22 mouse cellular contexts compared by ENCODE assay signal in the genomic region with DNA sequence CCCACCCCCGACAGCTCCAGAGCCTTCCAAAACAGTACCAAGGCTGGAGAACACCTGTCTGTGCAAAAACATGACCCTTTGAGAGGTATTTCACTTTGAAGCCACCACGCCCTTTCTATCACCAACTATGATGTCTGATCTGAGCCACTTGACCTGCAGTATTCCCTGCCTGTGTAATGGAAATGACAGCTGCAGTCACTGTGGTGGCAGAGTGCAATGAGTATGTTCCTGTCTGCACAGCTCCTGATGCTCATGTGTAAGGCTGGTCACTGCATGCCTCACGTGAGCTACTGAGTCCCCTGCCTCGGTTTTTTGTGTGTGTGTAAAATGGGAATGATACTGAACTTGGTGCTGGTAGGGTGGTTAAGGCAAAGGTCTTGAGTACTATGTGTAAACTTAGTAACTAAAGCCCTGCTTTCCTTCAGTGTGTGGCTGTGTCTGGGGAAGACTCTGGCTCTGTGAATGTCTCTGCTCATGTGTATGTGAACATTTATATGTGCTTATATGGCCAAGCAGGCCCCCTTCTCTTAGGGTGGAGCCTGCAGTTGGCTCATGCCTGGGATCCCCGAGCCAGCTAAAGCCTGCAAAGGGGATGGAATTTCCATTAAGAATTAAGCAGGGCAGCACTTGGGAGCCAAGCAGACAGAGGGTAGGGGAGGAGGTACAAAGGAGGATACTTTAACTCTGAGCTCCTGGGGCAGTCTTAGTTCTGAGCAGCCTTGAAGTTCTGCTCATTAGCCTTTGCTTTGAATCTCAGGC. TPM values are rescaled to one million over a fixed set of nuclear protein-coding genes. Genes with fewer than 3 reads are reported as not detected.
DNase-seq lines count a peak whose midpoint lies in the region; ATAC-seq and TF ChIP-seq lines count a peak whose summit lies in the region.
"Had no signal": no experiment of that assay in that cellular context is flagged by ENCODE, and none has a peak within 500 bp of the region (broad histone marks: within the 10 kb centered on the region; RNA-seq: fewer than 3 reads in every experiment).

Gene Insc, plus strand, starts transcription at position 673 of the 759 bp plus-strand sequence.

- H3K4me3 ChIP-seq in embryonic facial prominence, embryonic 14.5 days (ENCODE audit: low read depth, low read length): no peak within 1 kb of the TSS
- no peak within 1 kb of the TSS for H3K4me3 ChIP-seq in embryonic facial prominence, embryonic 10.5 days
- H3K4me3 ChIP-seq in liver, embryonic 14.5 days (ENCODE audit: insufficient read depth in 1 of 2, low read depth in 2 of 2, low read length in 2 of 2): no peak within 1 kb of the TSS
- no peak within 1 kb of the TSS for H3K4me3 ChIP-seq in liver, embryonic 11.5 days (ENCODE audit: low read depth, low read length)
- no peak within 1 kb of the TSS for H3K4me3 ChIP-seq in liver, embryonic 16.5 days (ENCODE audit: low read depth, low read length)
- no peak within 1 kb of the TSS for H3K4me3 ChIP-seq in midbrain, postnatal 0 days (ENCODE audit: low read depth, low read length)
- H3K4me3 ChIP-seq: forebrain, embryonic 10.5 days; heart, embryonic 12.5 days; hindbrain, embryonic 12.5 days; lung, embryonic 15.5 days; neural tube, embryonic 13.5 days had no signal

- ATAC-seq in embryonic facial prominence, embryonic 14.5 days (ENCODE audit: low read depth): no peak
- no peak for ATAC-seq in liver, embryonic 14.5 days (ENCODE audit: insufficient read depth)
- no peak for ATAC-seq in liver, embryonic 11.5 days (replicated peaks; ENCODE audit: low FRiP score)
- no peak for ATAC-seq in liver, embryonic 16.5 days (ENCODE audit: low read depth)
- no peak for ATAC-seq in midbrain, postnatal 0 days (ENCODE audit: low FRiP score)
- ATAC-seq: activated CD4-positive, CD25-positive, alpha-beta regulatory T cell, adult 4 months; CD4-positive, CD25-positive, alpha-beta regulatory T cell, adult 4 months; forebrain, postnatal 0 days; midbrain, embryonic 16.5 days; Patski had no signal

- H3K9ac ChIP-seq in embryonic facial prominence, embryonic 14.5 days (ENCODE audit: low read depth, low read length): no peak within 1 kb of the TSS
- no peak within 1 kb of the TSS for H3K9ac ChIP-seq in liver, embryonic 14.5 days (replicated peaks)
- H3K9ac ChIP-seq in liver, embryonic 11.5 days (ENCODE audit: low read depth, low read length): no peak within 1 kb of the TSS
- H3K9ac ChIP-seq in liver, embryonic 16.5 days (ENCODE audit: low read depth, low read length): no peak within 1 kb of the TSS
- H3K9ac ChIP-seq in midbrain, postnatal 0 days (replicated peaks; ENCODE audit: low read length, poor library complexity, severe bottlenecking): no peak within 1 kb of the TSS
- H3K9ac ChIP-seq: forebrain, postnatal 0 days; heart, embryonic 12.5 days; hindbrain, embryonic 12.5 days; lung, embryonic 15.5 days; neural tube, embryonic 13.5 days had no signal

- WGBS in embryonic facial prominence, embryonic 14.5 days: 67% methylated on average over 5 of the region's 5 CpGs
- 70% methylated on average over 5 of the region's 5 CpGs for WGBS in embryonic facial prominence, embryonic 10.5 days
- 46% methylated on average over 5 of the region's 5 CpGs for WGBS in liver, embryonic 14.5 days (ENCODE audit: insufficient replicate concordance)
- WGBS in liver, embryonic 11.5 days: 64% methylated on average over 5 of the region's 5 CpGs
- WGBS in liver, embryonic 16.5 days (ENCODE audit: insufficient replicate concordance): 41% methylated on average over 5 of the region's 5 CpGs
- 70% methylated on average over 5 of the region's 5 CpGs for WGBS in midbrain, postnatal 0 days

- TF ChIP-seq CTCF in liver, embryonic 14.5 days (IDR thresholded peaks at IDR 0.05; ENCODE audit: low read depth): no peak
- TF ChIP-seq CTCF in midbrain, postnatal 0 days (IDR thresholded peaks at IDR 0.05): no peak

- peaks cover 9% of the 10 kb centered on the region for H3K4me1 ChIP-seq in embryonic facial prominence, embryonic 14.5 days (ENCODE audit: control insufficient read depth, insufficient read depth, low read length)
- peaks cover 21% of the 10 kb centered on the region for H3K4me1 ChIP-seq in embryonic facial prominence, embryonic 10.5 days
- no peaks in the 10 kb centered on the region for H3K4me1 ChIP-seq in liver, embryonic 14.5 days (replicated peaks; ENCODE audit: control insufficient read depth in 2 of 2, insufficient read depth in 2 of 2, low read length in 1 of 2)
- no peaks in the 10 kb centered on the region for H3K4me1 ChIP-seq in liver, embryonic 11.5 days (replicated peaks; ENCODE audit: control insufficient read depth, insufficient read depth, low read length)
- H3K4me1 ChIP-seq in liver, embryonic 16.5 days (ENCODE audit: control insufficient read depth, low read depth, low read length): no peaks in the 10 kb centered on the region
- H3K4me1 ChIP-seq in midbrain, postnatal 0 days (ENCODE audit: insufficient read depth, low read length): no peaks in the 10 kb centered on the region; the same call in 1 of the 2 replicates

- 0 out of 2 replicates have a peak, but pooled peaks cover 4% of the 10 kb centered on the region for H3K27me3 ChIP-seq in embryonic facial prominence, embryonic 14.5 days (replicated peaks; ENCODE audit: control insufficient read depth, insufficient read depth, low read length)
- H3K27me3 ChIP-seq in embryonic facial prominence, embryonic 10.5 days (replicated peaks; ENCODE audit: low read depth, poor library complexity, severe bottlenecking): peaks cover 36% of the 10 kb centered on the region
- H3K27me3 ChIP-seq in liver, embryonic 14.5 days (ENCODE audit: control insufficient read depth, insufficient read depth, low read length): no peaks in the 10 kb centered on the region
- peaks cover 10% of the 10 kb centered on the region for H3K27me3 ChIP-seq in liver, embryonic 11.5 days (replicated peaks; ENCODE audit: control insufficient read depth, insufficient read depth, low read length)
- H3K27me3 ChIP-seq in liver, embryonic 16.5 days (ENCODE audit: control insufficient read depth, insufficient read depth, low read depth, low read length): no peaks in the 10 kb centered on the region
- no peaks in the 10 kb centered on the region for H3K27me3 ChIP-seq in midbrain, postnatal 0 days (ENCODE audit: insufficient read depth, low read length)
- H3K27me3 ChIP-seq: neural tube, embryonic 13.5 days; Patski had no signal

- H3K36me3 ChIP-seq in embryonic facial prominence, embryonic 14.5 days (ENCODE audit: control insufficient read depth, insufficient read depth, low read length): no peaks in the 10 kb centered on the region
- H3K36me3 ChIP-seq in embryonic facial prominence, embryonic 10.5 days (replicated peaks): no peaks in the 10 kb centered on the region
- no peaks in the 10 kb centered on the region for H3K36me3 ChIP-seq in liver, embryonic 14.5 days (replicated peaks; ENCODE audit: control insufficient read depth, insufficient read depth, low read depth)
- H3K36me3 ChIP-seq in liver, embryonic 11.5 days (ENCODE audit: control insufficient read depth, insufficient read depth, low read length): no peaks in the 10 kb centered on the region
- no peaks in the 10 kb centered on the region for H3K36me3 ChIP-seq in liver, embryonic 16.5 days (ENCODE audit: control insufficient read depth, insufficient read depth)
- H3K36me3 ChIP-seq in midbrain, postnatal 0 days (ENCODE audit: insufficient read depth, low read length): no peaks in the 10 kb centered on the region
- H3K36me3 ChIP-seq: forebrain, embryonic 10.5 days; heart, embryonic 12.5 days; hindbrain, embryonic 12.5 days; lung, embryonic 15.5 days; neural tube, embryonic 13.5 days had no signal

- no peaks in the 10 kb centered on the region for H3K9me3 ChIP-seq in embryonic facial prominence, embryonic 14.5 days (ENCODE audit: control insufficient read depth, low read length)
- no peaks in the 10 kb centered on the region for H3K9me3 ChIP-seq in embryonic facial prominence, embryonic 10.5 days
- no peaks in the 10 kb centered on the region for H3K9me3 ChIP-seq in liver, embryonic 14.5 days (ENCODE audit: control insufficient read depth, low read length)
- H3K9me3 ChIP-seq in liver, embryonic 11.5 days (ENCODE audit: control insufficient read depth, low read length): no peaks in the 10 kb centered on the region
- H3K9me3 ChIP-seq in liver, embryonic 16.5 days (replicated peaks; ENCODE audit: control insufficient read depth, low read length): no peaks in the 10 kb centered on the region
- no peaks in the 10 kb centered on the region for H3K9me3 ChIP-seq in midbrain, postnatal 0 days (ENCODE audit: low read length)
- H3K9me3 ChIP-seq: forebrain, embryonic 10.5 days; heart, embryonic 12.5 days; hindbrain, embryonic 12.5 days; lung, embryonic 15.5 days; neural tube, embryonic 13.5 days had no signal

- no peak within 1 kb of the TSS for H3K4me2 ChIP-seq in embryonic facial prominence, embryonic 14.5 days (ENCODE audit: low read depth, low read length)
- no peak within 1 kb of the TSS for H3K4me2 ChIP-seq in liver, embryonic 14.5 days (ENCODE audit: low read depth)
- H3K4me2 ChIP-seq in liver, embryonic 11.5 days: no peak within 1 kb of the TSS
- H3K4me2 ChIP-seq in liver, embryonic 16.5 days (ENCODE audit: low read depth, low read length): no peak within 1 kb of the TSS
- H3K4me2 ChIP-seq in midbrain, postnatal 0 days (ENCODE audit: low read depth, low read length, poor library complexity, severe bottlenecking): no peak within 1 kb of the TSS
- H3K4me2 ChIP-seq: lung, embryonic 15.5 days had no signal

- H3K27ac ChIP-seq in embryonic facial prominence, embryonic 14.5 days (replicated peaks; ENCODE audit: low read depth, low read length): no peak within 1 kb of the TSS
- H3K27ac ChIP-seq in embryonic facial prominence, embryonic 10.5 days (replicated peaks): no peak within 1 kb of the TSS
- H3K27ac ChIP-seq in liver, embryonic 14.5 days: no peak within 1 kb of the TSS
- H3K27ac ChIP-seq in liver, embryonic 11.5 days (ENCODE audit: low read depth, low read length): no peak within 1 kb of the TSS
- no peak within 1 kb of the TSS for H3K27ac ChIP-seq in liver, embryonic 16.5 days (ENCODE audit: low read length)
- H3K27ac ChIP-seq in midbrain, postnatal 0 days (ENCODE audit: low read depth, low read length): no peak within 1 kb of the TSS
- H3K27ac ChIP-seq: forebrain, embryonic 10.5 days; hindbrain, embryonic 12.5 days; lung, embryonic 15.5 days; neural tube, embryonic 13.5 days had no signal

- DNase-seq in embryonic facial prominence, embryonic 14.5 days (ENCODE audit: low spot score): peak; percentile 22
- no peak for DNase-seq in embryonic facial prominence, embryonic 10.5 days (ENCODE audit: low spot score)
- DNase-seq in liver, embryonic 14.5 days (ENCODE audit: low read depth in 3 of 3, low spot score in 3 of 3): no peak
- no peak for DNase-seq in liver, embryonic 11.5 days (ENCODE audit: low spot score)
- DNase-seq in adrenal gland, adult (ENCODE audit: inconsistent age in 2 of 2, low spot score in 1 of 2): no peak
- no peak for DNase-seq in midbrain, postnatal 0 days (ENCODE audit: low spot score)
- DNase-seq: adrenal gland, postnatal 14 days; cerebellum, adult 11 months; forebrain, postnatal 0 days; heart, postnatal 14 days; kidney, postnatal 36 days; lung, postnatal 4 days had no signal

- TF ChIP-seq EP300 in liver, embryonic 14.5 days (IDR thresholded peaks at IDR 0.05; ENCODE audit: low read depth): no peak

RNA-seq across cellular contexts. Expression of gene Insc, which starts in this region (rescaled TPM):
- polyA plus RNA-seq in embryonic facial prominence, embryonic 14.5 days (2014; fragmentation: Nextera tagmentation; extraction: Ambion mirVana): 14.9 and 18.1 TPM in 2 replicates
- 5.5 and 6.4 TPM in 2 replicates for polyA plus RNA-seq in embryonic facial prominence, embryonic 10.5 days (2016; fragmentation: Nextera tagmentation; extraction: Ambion mirVana)
- polyA plus RNA-seq in liver, embryonic 14.5 days (2012; rRNA removed): 9.9 and 10.9 TPM in 2 replicates
- 12.8 and 13.0 TPM in 2 replicates for polyA plus RNA-seq in liver, embryonic 14.5 days (2014; fragmentation: Nextera tagmentation; extraction: Ambion mirVana)
- polyA plus RNA-seq in liver, embryonic 11.5 days (2014; fragmentation: Nextera tagmentation; extraction: Ambion mirVana): 1.6 and 2.3 TPM in 2 replicates
- polyA plus RNA-seq in liver, embryonic 16.5 days (2015; fragmentation: Nextera tagmentation; extraction: Ambion mirVana): 23.2 and 25.6 TPM in 2 replicates
- 1.9 and 2.7 TPM in 2 replicates for total RNA-seq in midbrain, postnatal 0 days (2014; rRNA removed)
- polyA plus RNA-seq in midbrain, postnatal 0 days (2015; fragmentation: Nextera tagmentation; extraction: Ambion mirVana): 1.4 and 1.9 TPM in 2 replicates
- polyA plus RNA-seq: CD4-positive, CD25-positive, alpha-beta regulatory T cell, adult 4 months had no signal
